Mouse (Mus musculus) frontal cortex, adult (tissue): Measurements from ENCODE around the gene Fam171a1.
A peak's percentile ranks its signal among the peaks of the same experiment; 100 is the strongest.

Experiments used
- ATAC-seq: cut with Nextera tagmentation; 2 replicates; pipeline ENCODE4 v1.9.2; 2017; ENCODE audit warnings: mild to moderate bottlenecking, moderate library complexity, mixed read lengths; ENCODE audit not compliant: low TSS enrichment

Fam171a1 gene

DNA sequence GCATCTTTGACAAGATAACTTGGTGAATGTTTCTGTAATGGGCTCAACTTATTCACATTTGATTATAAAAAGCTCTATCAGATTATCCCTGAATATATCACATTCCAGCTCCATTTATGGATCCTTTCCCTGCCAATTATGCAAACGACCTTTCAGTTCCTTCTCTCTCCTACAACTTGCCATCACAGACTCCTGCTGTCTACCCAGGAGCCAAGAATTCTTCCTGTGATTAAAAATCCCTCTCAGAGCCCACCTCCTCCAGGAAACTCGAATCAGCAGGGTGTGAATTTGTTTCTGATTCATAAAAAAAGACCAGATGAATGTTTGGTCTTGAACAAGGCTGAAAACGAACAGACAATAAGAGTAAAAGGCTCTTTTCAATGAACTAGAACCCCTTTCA is 153.9 kb downstream of the Fam171a1 start:
- ATAC-seq, result peak; percentile 44; the same call in 1 of the 2 replicates

DNA sequence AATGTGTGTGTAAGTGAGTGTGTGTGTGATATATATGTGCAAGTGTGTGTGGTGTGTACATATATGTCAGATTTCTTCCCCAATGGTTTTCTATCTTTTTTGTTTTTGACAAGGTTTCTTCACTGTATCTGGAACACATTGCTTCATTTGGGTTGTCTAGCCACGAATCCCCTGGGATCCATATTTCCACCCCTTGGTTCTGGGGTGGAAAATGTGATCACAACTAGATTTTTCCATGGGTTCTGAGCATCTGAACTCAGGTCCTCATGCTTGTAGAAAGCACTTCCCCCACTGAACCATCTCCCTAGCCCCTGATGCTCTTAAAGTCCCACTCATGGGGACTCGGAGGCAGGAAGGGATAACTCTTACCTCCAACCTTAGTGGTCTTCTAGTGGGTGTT is 159.3 kb downstream of the Fam171a1 start:
- ATAC-seq, result no peak

DNA sequence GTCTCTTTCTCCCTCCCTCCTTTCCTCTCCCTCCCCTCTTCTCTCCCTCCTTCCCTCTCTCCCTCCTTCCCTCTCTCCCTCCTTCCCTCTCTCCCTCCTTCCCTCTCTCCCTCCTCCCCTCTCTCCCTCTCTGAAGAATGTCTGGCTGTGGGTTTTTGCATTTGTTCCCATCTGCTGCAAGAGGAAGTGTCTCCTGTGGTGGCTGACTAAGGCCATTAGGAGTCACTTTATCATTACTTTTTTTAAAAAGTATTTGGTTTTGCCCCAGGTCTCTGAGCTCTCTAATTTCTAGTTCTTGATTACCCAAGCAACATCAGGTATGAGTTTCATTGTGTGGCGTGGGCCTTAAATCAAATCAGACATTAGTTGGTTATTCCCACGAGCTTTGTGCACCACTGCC is 162.1 kb downstream of the Fam171a1 start:
- no peak for ATAC-seq
